Mouse (Mus musculus) ovary, postnatal 14 days (tissue): Measurements from ENCODE around the gene Actr5.

Experiments used
- DNase-seq: peaks from one replicate; pipeline ENCODE4 v3.0.0; 2022; ENCODE audit warnings: low spot score

The Actr5 gene

GRCm38 (mm10) chr2:158613541-158614417 is 10.9 kb upstream of the Actr5 start:
- DNase-seq = peak; percentile 21

- no peak for DNase-seq
Observed at GRCm38 (mm10) chr2:158614418-158614955, 10.2 kb upstream of the Actr5 start.

GRCm38 (mm10) chr2:158615161-158615680 is 9.5 kb upstream of the Actr5 start:
- no peak for DNase-seq

GRCm38 (mm10) chr2:158615702-158616101 is 9.0 kb upstream of the Actr5 start:
- DNase-seq = no peak

GRCm38 (mm10) chr2:158616296-158616695 is 8.4 kb upstream of the Actr5 start:
- no peak for DNase-seq

- DNase-seq = no peak
Observed at GRCm38 (mm10) chr2:158616790-158617189, 7.9 kb upstream of the Actr5 start.

GRCm38 (mm10) chr2:158625231-158625630 is 543 bp downstream of the Actr5 start:
- no peak for DNase-seq

GRCm38 (mm10) chr2:158625697-158626096 is 1.0 kb downstream of the Actr5 start:
- no peak for DNase-seq

GRCm38 (mm10) chr2:158628858-158629257 is 4.2 kb downstream of the Actr5 start:
- DNase-seq = no peak

GRCm38 (mm10) chr2:158629414-158629813 is 4.7 kb downstream of the Actr5 start:
- no peak for DNase-seq

GRCm38 (mm10) chr2:158631873-158632272 is 7.2 kb downstream of the Actr5 start:
- DNase-seq = no peak

GRCm38 (mm10) chr2:158641869-158642268 is 17.2 kb downstream of the Actr5 start:
- peak; percentile 49 for DNase-seq

- DNase-seq = no peak
Observed at GRCm38 (mm10) chr2:158642587-158642986, 17.9 kb downstream of the Actr5 start.

GRCm38 (mm10) chr2:158643791-158644190 is 19.1 kb downstream of the Actr5 start:
- no peak for DNase-seq

- DNase-seq = no peak
Observed at GRCm38 (mm10) chr2:158651159-158651908, 26.6 kb downstream of the Actr5 start.

GRCm38 (mm10) chr2:158652985-158653384 is 28.3 kb downstream of the Actr5 start:
- DNase-seq = peak; percentile 60

- DNase-seq = no peak
Observed at GRCm38 (mm10) chr2:158654717-158655116, 30.0 kb downstream of the Actr5 start.

GRCm38 (mm10) chr2:158655806-158656205 is 31.1 kb downstream of the Actr5 start:
- no peak for DNase-seq

- no peak for DNase-seq
Observed at GRCm38 (mm10) chr2:158658822-158659221, 34.1 kb downstream of the Actr5 start.

- no peak for DNase-seq
Observed at GRCm38 (mm10) chr2:158659346-158659745, 34.7 kb downstream of the Actr5 start.

- DNase-seq = no peak
Observed at GRCm38 (mm10) chr2:158665098-158665497, 40.4 kb downstream of the Actr5 start, which contains the start of gene Ppp1r16b. Gene Ppp1r16b, plus strand, starts transcription at chr2:158665398.

GRCm38 (mm10) chr2:158666071-158666800 is 41.5 kb downstream of the Actr5 start:
- no peak for DNase-seq
